Mouse (Mus musculus): ENCODE measurements around the gene Tmem223.

DNA sequence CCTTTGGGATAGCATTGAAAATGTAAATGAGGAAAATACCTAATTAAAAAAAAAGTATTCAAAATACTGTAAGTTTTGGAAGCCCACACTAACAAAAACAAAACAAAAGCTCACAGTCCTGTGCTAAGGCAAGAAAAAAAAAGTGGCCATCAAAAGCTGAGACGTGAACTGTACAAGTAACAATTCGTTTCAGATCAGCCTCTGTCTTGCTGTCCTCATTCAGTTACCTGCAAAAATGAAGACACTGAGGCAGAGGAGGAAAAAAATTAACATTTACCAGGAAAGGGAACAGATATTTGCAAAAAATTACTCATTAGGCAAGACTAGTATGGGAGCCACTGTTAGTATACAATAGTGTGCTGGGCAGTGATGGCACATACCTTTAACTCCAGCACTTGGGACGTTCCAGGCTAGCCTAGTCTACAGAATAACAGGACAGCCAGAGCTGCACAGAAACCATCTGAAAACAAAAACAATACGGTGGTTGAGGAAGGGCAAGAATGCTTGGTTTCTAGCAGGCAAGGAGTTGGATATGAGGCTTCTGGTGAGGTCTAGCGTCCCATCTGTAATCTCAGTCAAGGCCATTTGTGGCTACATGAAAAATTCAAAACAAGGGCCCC lies 43.2 kb upstream of the Tmem223 start:
- TF ChIP-seq CTCF (IDR thresholded peaks at IDR 0.05; ENCODE audit: control insufficient read depth, insufficient read depth, low read length) (no peak), POLR2A (IDR thresholded peaks at IDR 0.05; ENCODE audit: borderline replicate concordance, control insufficient read depth, low read depth, low read length) (no peak)
